Mouse (Mus musculus) intestine, embryonic 16.5 days (tissue): ENCODE results near the gene Glt1d1. TPM values are rescaled to one million over a fixed set of nuclear protein-coding genes. Genes with fewer than 3 reads are reported as not detected.

ENCODE experiments used
- ATAC-seq: fragments of 200-750 bp; cut with Nextera tagmentation; 2 replicates; pipeline ENCODE4 v1.8.0; 2017; ENCODE audit warnings: moderate TSS enrichment, moderate library complexity
- H3K27ac ChIP-seq: fragments of 300-500 bp; sonication (generic); 2 replicates; pipeline ENCODE4 v1.5.1; 2014; ENCODE audit warnings: mild to moderate bottlenecking, low read length
- H3K27me3 ChIP-seq: fragments of 300-500 bp; sonication (generic); replicated peaks from 2 replicates; pipeline ENCODE4 v1.6.1; 2014; ENCODE audit warnings: low read length, control low read depth, mixed read lengths; ENCODE audit not compliant: control insufficient read depth, insufficient read depth
- H3K36me3 ChIP-seq: fragments of 300-500 bp; sonication (generic); 2 replicates; pipeline ENCODE4 v1.6.1; 2014; ENCODE audit warnings: low read length, control low read depth; ENCODE audit not compliant: control insufficient read depth, insufficient read depth
- H3K4me1 ChIP-seq: fragments of 300-500 bp; sonication (generic); 2 replicates; pipeline ENCODE4 v1.6.1; 2014; ENCODE audit warnings: low read length, control low read depth, mixed read lengths; ENCODE audit not compliant: control insufficient read depth, insufficient read depth
- H3K4me2 ChIP-seq: fragments of 300-500 bp; sonication (generic); 2 replicates; pipeline ENCODE4 v1.6.1; 2014; ENCODE audit warnings: low read depth, low read length, control low read depth
- H3K4me3 ChIP-seq: fragments of 300-500 bp; sonication (generic); 2 replicates; pipeline ENCODE4 v1.5.1; 2014; ENCODE audit warnings: mild to moderate bottlenecking, low read length
- H3K9ac ChIP-seq: fragments of 300-500 bp; sonication (generic); 2 replicates; pipeline ENCODE4 v1.6.1; 2014; ENCODE audit warnings: low read depth, low read length
- H3K9me3 ChIP-seq: fragments of 300-500 bp; sonication (generic); 2 replicates; pipeline ENCODE4 v1.6.1; 2016; ENCODE audit warnings: low read length, control low read depth; ENCODE audit not compliant: control insufficient read depth
- WGBS: fragments of 180-500 bp; shearing (Covaris S2); extraction: QIAGEN DNeasy Blood & Tissue Kit; methylation state at CpG from one replicate; pipeline ENCODE4 v1.1.7; 2014; 5-methylcytosine and 5-hydroxymethylcytosine counted together
- polyA plus RNA-seq: library from polyadenylated mRNA; unstranded; fragments of >200 nt; fragmentation: Nextera tagmentation; extraction: Ambion mirVana; gene quantifications from 2 replicates; pipeline ENCODE4 v1.2.1, GENCODE M21; 2015

Gene Glt1d1
- polyA plus RNA-seq, 1 experiment from 2014 or later, result 0.13 TPM

- Histone ChIP-seq H3K36me3 (no peaks in the 10 kb centered on the region), H3K27ac (no peak overlapping the region), H3K9ac (no peak overlapping the region), H3K27me3 (no peaks in the 10 kb centered on the region), H3K4me1 (no peaks in the 10 kb centered on the region), H3K4me3 (no peak overlapping the region), H3K9me3 (peaks cover 8% of the 10 kb centered on the region; the same call in 1 of the 2 replicates), H3K4me2 (no peak overlapping the region)
- 89% methylated on average over 13 of the region's 13 CpGs for WGBS
- no peak for ATAC-seq
These were observed 7.6 kb downstream of the Glt1d1 start for GRCm38 (mm10) chr5:127639635-127640034.

DNA sequence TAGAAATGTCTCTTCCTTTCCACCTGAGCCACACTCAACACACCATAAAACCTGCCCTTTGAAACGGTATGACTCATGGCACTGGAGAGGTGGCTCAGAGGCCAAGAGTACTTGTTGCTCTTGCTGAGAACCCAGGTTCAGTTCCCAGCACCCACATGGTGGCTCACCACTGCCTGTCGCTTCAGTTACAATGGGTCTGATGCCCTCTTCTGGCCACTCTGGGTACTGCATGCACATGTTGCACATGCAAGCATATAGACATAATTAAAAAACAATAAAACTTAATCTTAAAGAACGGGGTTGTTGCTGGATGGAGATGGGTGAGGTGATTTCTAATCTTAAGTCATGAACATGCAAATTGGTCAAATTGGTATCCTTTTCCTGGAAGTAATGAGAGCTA lies 8.3 kb downstream of the Glt1d1 start:
- WGBS, result 94% methylated on average over 3 of the region's 3 CpGs
- H3K27ac ChIP-seq, result no peak overlapping the region
- H3K4me1 ChIP-seq, result no peaks in the 10 kb centered on the region
- H3K27me3 ChIP-seq, result no peaks in the 10 kb centered on the region
- H3K9ac ChIP-seq, result no peak overlapping the region
- no peak for ATAC-seq
- H3K36me3 ChIP-seq, result no peaks in the 10 kb centered on the region
- no peak overlapping the region for H3K4me2 ChIP-seq
- peaks cover 8% of the 10 kb centered on the region; the same call in 1 of the 2 replicates for H3K9me3 ChIP-seq
- no peak overlapping the region for H3K4me3 ChIP-seq

- H3K27me3 ChIP-seq, result no peaks in the 10 kb centered on the region
- H3K36me3 ChIP-seq, result no peaks in the 10 kb centered on the region
- no peak for ATAC-seq
- H3K27ac ChIP-seq, result no peak overlapping the region
- no peaks in the 10 kb centered on the region for H3K4me1 ChIP-seq
- no peak overlapping the region for H3K4me2 ChIP-seq
- 90% methylated on average over 15 of the region's 15 CpGs for WGBS
- H3K9ac ChIP-seq, result no peak overlapping the region
- H3K4me3 ChIP-seq, result no peak overlapping the region
- H3K9me3 ChIP-seq, result peaks cover 8% of the 10 kb centered on the region; the same call in 1 of the 2 replicates
These were observed 9.3 kb downstream of the Glt1d1 start for GRCm38 (mm10) chr5:127641185-127641958.

DNA sequence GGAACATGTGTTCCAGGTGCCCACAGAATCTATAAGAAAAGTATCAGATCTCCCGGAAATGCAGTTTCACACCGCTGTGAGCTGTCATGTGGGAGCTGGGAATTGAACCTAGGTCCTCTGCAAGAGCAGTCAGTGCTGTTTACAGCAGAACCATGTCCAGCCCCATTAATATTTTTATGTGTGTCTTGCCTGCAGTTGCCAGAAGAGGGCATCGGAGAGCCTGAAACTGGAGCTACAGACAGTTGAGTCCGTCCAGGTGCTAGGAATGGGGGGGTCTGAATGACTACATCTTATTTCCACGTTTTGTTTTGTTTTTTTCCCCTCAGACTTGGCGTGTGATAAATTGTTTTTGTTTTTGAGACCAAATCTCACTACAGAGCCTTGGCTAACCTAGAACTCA lies 16.0 kb downstream of the Glt1d1 start:
- no peak overlapping the region for H3K27ac ChIP-seq
- H3K27me3 ChIP-seq, result no peaks in the 10 kb centered on the region
- H3K9me3 ChIP-seq, result no peaks in the 10 kb centered on the region
- H3K4me2 ChIP-seq, result no peak overlapping the region
- WGBS, result 75% methylated on average over 6 of the region's 6 CpGs
- no peak for ATAC-seq
- no peaks in the 10 kb centered on the region for H3K36me3 ChIP-seq
- no peak overlapping the region for H3K9ac ChIP-seq
- H3K4me3 ChIP-seq, result no peak overlapping the region
- no peaks in the 10 kb centered on the region for H3K4me1 ChIP-seq

DNA sequence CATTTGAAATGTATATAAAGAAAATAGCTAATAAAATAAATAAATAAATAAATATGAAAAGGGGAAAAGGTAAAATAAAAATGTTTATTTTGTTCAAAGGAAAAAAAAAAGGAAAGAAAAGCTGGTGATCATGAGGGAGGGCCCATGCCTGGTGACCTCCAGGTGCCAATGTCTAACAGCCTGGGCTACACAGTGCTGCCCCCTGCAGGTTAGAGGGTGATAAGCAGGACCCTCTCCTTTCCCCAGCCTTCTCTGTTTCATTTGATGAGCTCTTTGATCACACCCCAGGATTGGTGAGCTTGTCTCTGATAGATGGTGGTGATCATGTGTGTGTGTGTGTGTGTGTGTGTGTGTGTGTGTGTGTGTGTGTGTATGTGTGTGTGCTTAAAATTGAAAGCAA lies 17.0 kb downstream of the Glt1d1 start:
- Histone ChIP-seq H3K27me3 (no peaks in the 10 kb centered on the region), H3K9ac (no peak overlapping the region), H3K9me3 (no peaks in the 10 kb centered on the region), H3K27ac (no peak overlapping the region), H3K4me2 (no peak overlapping the region), H3K4me1 (no peaks in the 10 kb centered on the region), H3K4me3 (no peak overlapping the region), H3K36me3 (no peaks in the 10 kb centered on the region)
- ATAC-seq, result no peak

DNA sequence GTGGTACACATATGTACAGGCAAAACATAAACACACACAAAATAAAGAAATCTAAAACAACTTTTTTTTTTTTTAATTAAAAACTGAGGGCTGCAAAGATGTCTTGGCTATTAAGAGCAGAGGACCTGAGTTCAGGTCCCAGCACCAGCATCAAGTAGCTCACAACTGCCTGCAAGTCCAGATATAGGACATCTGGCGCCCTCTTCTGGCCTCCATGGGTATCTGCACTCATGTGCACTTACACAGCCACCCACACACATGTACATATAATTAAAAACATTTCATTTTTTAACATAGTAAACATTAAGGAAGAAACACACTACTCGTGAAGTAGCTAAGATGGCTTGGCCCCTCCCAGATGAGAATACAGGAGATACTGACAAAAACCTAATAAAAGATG lies 26.2 kb downstream of the Glt1d1 start:
- Histone ChIP-seq H3K9me3 (no peaks in the 10 kb centered on the region), H3K9ac (no peak overlapping the region), H3K36me3 (no peaks in the 10 kb centered on the region), H3K4me1 (no peaks in the 10 kb centered on the region), H3K4me2 (no peak overlapping the region), H3K4me3 (no peak overlapping the region), H3K27ac (no peak overlapping the region), H3K27me3 (no peaks in the 10 kb centered on the region)
- no peak for ATAC-seq
- WGBS, result 86% methylated on average over 2 of the region's 2 CpGs

DNA sequence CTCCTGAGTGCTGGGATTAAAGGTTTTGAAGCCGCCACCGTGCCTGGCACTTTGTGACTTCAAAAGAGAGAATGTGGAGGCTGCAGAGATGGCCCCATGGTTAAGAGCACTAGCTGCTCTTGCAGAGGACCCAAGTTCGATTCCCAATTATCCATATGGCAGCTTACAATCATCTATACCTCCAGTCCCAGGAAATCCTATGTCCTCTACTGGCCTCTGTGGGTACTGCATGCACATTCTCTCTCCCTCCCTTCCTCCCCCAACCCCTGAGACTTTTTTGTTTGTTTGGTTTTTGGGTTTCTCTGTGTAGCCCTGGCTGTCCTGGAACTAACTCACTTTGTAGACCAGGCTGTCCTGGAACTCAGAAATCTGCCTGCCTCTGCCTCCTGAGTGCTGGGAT lies 27.2 kb downstream of the Glt1d1 start:
- no peaks in the 10 kb centered on the region for H3K9me3 ChIP-seq
- H3K9ac ChIP-seq, result no peak overlapping the region
- ATAC-seq, result no peak
- WGBS, result 87% methylated on average over 3 of the region's 3 CpGs
- no peak overlapping the region for H3K27ac ChIP-seq
- no peaks in the 10 kb centered on the region for H3K36me3 ChIP-seq
- H3K27me3 ChIP-seq, result no peaks in the 10 kb centered on the region
- no peaks in the 10 kb centered on the region for H3K4me1 ChIP-seq
- H3K4me3 ChIP-seq, result no peak overlapping the region
- H3K4me2 ChIP-seq, result no peak overlapping the region

DNA sequence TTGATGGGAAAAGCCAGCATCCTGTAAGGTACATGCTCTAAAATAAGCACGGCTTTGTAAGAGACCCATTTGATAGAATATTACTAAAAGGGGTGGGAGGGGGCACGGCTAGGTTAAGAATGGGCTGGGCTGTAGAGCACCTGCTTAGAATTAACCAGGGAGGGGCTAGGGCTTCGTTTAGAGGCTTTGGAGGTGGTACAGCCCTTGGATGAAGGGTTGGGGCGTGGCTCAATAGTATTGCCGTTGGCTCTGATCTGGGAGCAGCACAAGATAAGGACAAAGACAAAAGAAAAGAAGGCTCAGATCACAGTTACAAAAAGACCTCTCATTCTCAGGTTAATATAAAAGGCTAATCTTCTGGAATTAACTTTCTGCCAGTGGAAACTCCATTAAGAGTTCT lies 28.2 kb downstream of the Glt1d1 start:
- Histone ChIP-seq H3K9ac (no peak overlapping the region), H3K4me3 (no peak overlapping the region), H3K4me1 (no peaks in the 10 kb centered on the region), H3K4me2 (no peak overlapping the region), H3K27me3 (no peaks in the 10 kb centered on the region), H3K27ac (no peak overlapping the region), H3K9me3 (no peaks in the 10 kb centered on the region), H3K36me3 (no peaks in the 10 kb centered on the region)
- WGBS, result 64% methylated on average over 5 of the region's 5 CpGs
- ATAC-seq, result no peak

- no peaks in the 10 kb centered on the region for H3K9me3 ChIP-seq
- H3K4me3 ChIP-seq, result no peak overlapping the region
- 88% methylated on average over 5 of the region's 5 CpGs for WGBS
- no peaks in the 10 kb centered on the region for H3K4me1 ChIP-seq
- no peaks in the 10 kb centered on the region for H3K36me3 ChIP-seq
- no peaks in the 10 kb centered on the region for H3K27me3 ChIP-seq
- ATAC-seq, result no peak
- H3K27ac ChIP-seq, result no peak overlapping the region
- H3K9ac ChIP-seq, result no peak overlapping the region
- no peak overlapping the region for H3K4me2 ChIP-seq
These were observed 28.9 kb downstream of the Glt1d1 start for GRCm38 (mm10) chr5:127660979-127661378.

DNA sequence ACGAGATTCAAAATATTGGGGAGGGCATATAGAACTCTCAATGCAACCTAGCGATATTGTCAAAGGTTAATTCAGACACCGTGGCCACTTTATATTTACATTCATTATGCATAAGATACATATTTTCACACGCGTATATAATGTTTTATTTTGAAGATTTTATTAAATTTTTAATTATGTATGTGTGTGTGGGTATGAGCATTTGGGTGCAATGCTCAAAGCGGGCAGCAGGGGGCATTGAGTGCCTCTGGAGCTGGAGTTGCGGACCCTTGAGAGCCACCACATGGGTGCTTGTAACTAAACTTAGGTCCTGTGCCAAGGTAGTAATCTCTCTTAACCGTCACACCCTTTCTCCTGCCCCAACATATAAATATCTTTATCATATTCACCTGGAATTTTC lies 41.9 kb downstream of the Glt1d1 start:
- H3K9me3 ChIP-seq, result no peaks in the 10 kb centered on the region
- ATAC-seq, result no peak
- WGBS, result 90% methylated on average over 8 of the region's 8 CpGs
- H3K27me3 ChIP-seq, result no peaks in the 10 kb centered on the region
- no peaks in the 10 kb centered on the region for H3K4me1 ChIP-seq
- no peaks in the 10 kb centered on the region for H3K36me3 ChIP-seq
- no peak overlapping the region for H3K27ac ChIP-seq
- no peak overlapping the region for H3K9ac ChIP-seq
- H3K4me2 ChIP-seq, result no peak overlapping the region
- no peak overlapping the region for H3K4me3 ChIP-seq
